Mouse (Mus musculus): ENCODE measurements at regions not wholly inside any gene's neighbourhood (a gene's known extent, or its start where the extent isn't known, plus 50 kb on each side); places are given as distances from the start of the nearest gene placed in this dataset.

- no peak for TF ChIP-seq EP300 (IDR thresholded peaks at IDR 0.05)
- TF ChIP-seq CTCF (IDR thresholded peaks at IDR 0.05): no peak
Measured at GRCm38 (mm10) chr4:83986951-83987822, 461.8 kb downstream of the Ccdc171 start.

Data from lung, postnatal 0 days (tissue).